8 mouse cellular contexts compared by ENCODE assay signal in the genomic region with DNA sequence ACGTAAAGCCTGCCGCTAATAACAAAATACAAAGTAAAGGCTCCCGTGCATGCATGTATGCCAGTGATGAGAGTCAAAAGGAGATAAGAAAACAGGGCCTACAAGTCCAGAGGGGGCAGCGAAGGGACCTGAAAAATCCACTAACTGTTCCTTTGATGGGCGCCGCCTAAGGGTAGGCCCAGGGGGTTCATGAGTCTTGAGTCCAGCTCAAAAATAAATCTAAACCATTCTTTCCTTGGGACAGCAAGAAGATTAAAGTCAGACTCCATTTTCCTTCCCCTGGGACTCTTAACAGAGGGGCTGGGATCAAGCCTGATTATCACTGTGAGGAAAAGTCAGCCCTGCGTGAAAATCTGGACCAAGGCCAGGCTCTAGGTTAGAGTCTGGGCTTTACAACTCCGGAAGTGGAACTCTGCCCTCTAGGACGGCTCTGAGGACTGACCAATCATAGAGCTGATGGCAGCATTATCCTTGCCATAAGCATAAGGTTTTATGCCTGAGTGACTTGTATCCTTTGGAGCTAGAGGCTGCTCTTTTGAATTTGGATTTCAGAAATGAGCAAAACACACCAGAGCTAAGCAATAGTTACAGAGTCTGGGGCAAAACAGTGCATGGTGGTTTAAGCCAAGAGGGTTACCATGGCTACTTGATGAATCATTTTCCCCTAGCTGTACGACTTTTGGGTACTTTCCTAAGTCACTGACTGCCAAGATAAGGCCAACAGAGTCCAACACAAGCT.
DNase-seq lines count a peak whose midpoint lies in the region; ATAC-seq lines count a peak whose summit lies in the region.

No protein-coding gene starts in this region.

- no peaks in the 10 kb centered on the region for H3K9me3 ChIP-seq in forebrain, embryonic 15.5 days
- H3K9me3 ChIP-seq in hindbrain, embryonic 16.5 days (ENCODE audit: control insufficient read depth, low read length), result no peaks in the 10 kb centered on the region
- H3K9me3 ChIP-seq in limb, embryonic 13.5 days, result no peaks in the 10 kb centered on the region

- H3K36me3 ChIP-seq in forebrain, embryonic 15.5 days, result no peaks in the 10 kb centered on the region
- H3K36me3 ChIP-seq in hindbrain, embryonic 16.5 days (ENCODE audit: control insufficient read depth, insufficient read depth, low read length), result peaks cover 2% of the 10 kb centered on the region; the same call in 1 of the 2 replicates
- H3K36me3 ChIP-seq in limb, embryonic 13.5 days, result no peaks in the 10 kb centered on the region
- H3K36me3 ChIP-seq in splenic B cell, adult 2 months (ENCODE audit: control insufficient read depth, insufficient read depth, low read length, poor library complexity, severe bottlenecking), result peaks cover 13% of the 10 kb centered on the region

- H3K27me3 ChIP-seq in forebrain, embryonic 15.5 days, result no peaks in the 10 kb centered on the region
- no peaks in the 10 kb centered on the region for H3K27me3 ChIP-seq in hindbrain, embryonic 16.5 days (replicated peaks; ENCODE audit: control insufficient read depth, insufficient read depth, low read length)
- H3K27me3 ChIP-seq in limb, embryonic 13.5 days, result no peaks in the 10 kb centered on the region
- H3K27me3 ChIP-seq in splenic B cell, adult 2 months (ENCODE audit: control insufficient read depth, insufficient read depth, low read length, poor library complexity, severe bottlenecking), result no peaks in the 10 kb centered on the region

- H3K27ac ChIP-seq in forebrain, embryonic 15.5 days (replicated peaks), result 0 out of 2 replicates have a peak overlapping the region, but pooled peaks have one; percentile 15
- H3K27ac ChIP-seq in hindbrain, embryonic 16.5 days (ENCODE audit: low read depth, low read length), result peak overlapping the region; percentile 53
- H3K27ac ChIP-seq in limb, embryonic 13.5 days, result peak overlapping the region; percentile 52; the same call in 1 of the 2 replicates

- peak; percentile 67 for DNase-seq in 3134 (ENCODE audit: extremely low read depth, insufficient read length, low spot score)
- peak; percentile 69 for DNase-seq in MN1 (ENCODE audit: low spot score)
- DNase-seq in splenic B cell, adult 2 months (ENCODE audit: low read depth, low spot score), result peak; percentile 48
- DNase-seq in right cerebral cortex, postnatal 36 days (ENCODE audit: low spot score in 2 of 2), result no peak

- H3K9ac ChIP-seq in forebrain, embryonic 15.5 days (replicated peaks), result no peak overlapping the region
- H3K9ac ChIP-seq in hindbrain, embryonic 16.5 days (ENCODE audit: low read depth, low read length), result no peak overlapping the region
- H3K9ac ChIP-seq in limb, embryonic 13.5 days, result no peak overlapping the region

- ATAC-seq in forebrain, embryonic 15.5 days (replicated peaks), result 0 out of 2 replicates have a peak, but pooled peaks have one; percentile 9
- peak; percentile 75 for ATAC-seq in hindbrain, embryonic 16.5 days
- peak; percentile 45; the same call in 1 of the 2 replicates for ATAC-seq in limb, embryonic 13.5 days (ENCODE audit: low FRiP score, low read depth)
- ATAC-seq in cerebellum, adult (ENCODE audit: insufficient number of reproducible peaks, low FRiP score, low TSS enrichment), result no peak

- peak overlapping the region; percentile 3; the same call in 1 of the 2 replicates for H3K4me2 ChIP-seq in forebrain, embryonic 15.5 days (replicated peaks)
- H3K4me2 ChIP-seq in hindbrain, embryonic 16.5 days (ENCODE audit: low read length), result no peak overlapping the region
- H3K4me2 ChIP-seq in limb, embryonic 13.5 days (replicated peaks), result no peak overlapping the region

- 30% methylated on average over 10 of the region's 10 CpGs for WGBS in forebrain, embryonic 15.5 days
- WGBS in hindbrain, embryonic 16.5 days, result 43% methylated on average over 10 of the region's 10 CpGs
- WGBS in limb, embryonic 13.5 days, result 54% methylated on average over 10 of the region's 10 CpGs

- H3K4me3 ChIP-seq in forebrain, embryonic 15.5 days, result no peak overlapping the region
- H3K4me3 ChIP-seq in hindbrain, embryonic 16.5 days (ENCODE audit: low read length), result no peak overlapping the region
- no peak overlapping the region for H3K4me3 ChIP-seq in limb, embryonic 13.5 days

- H3K4me1 ChIP-seq in forebrain, embryonic 15.5 days, result peaks cover 27% of the 10 kb centered on the region
- peaks cover 13% of the 10 kb centered on the region for H3K4me1 ChIP-seq in hindbrain, embryonic 16.5 days (ENCODE audit: control insufficient read depth, insufficient read depth, low read depth, low read length)
- H3K4me1 ChIP-seq in limb, embryonic 13.5 days, result peaks cover 65% of the 10 kb centered on the region

Comparison
In these comparisons a context has a peak if more than half of its experiments do, and no peak if none do; other contexts are left out.
1. DNase-seq: peak in 3134 (single experiment), MN1 (single experiment) and splenic B cell, adult 2 months (single experiment); none in right cerebral cortex, postnatal 36 days (0 of 2).
2. Peak in every context shown above with its lines, with median percentiles within 50 percentile points of each other: H3K27ac ChIP-seq.